Mouse (Mus musculus): ENCODE data around the gene Dglucy.

GRCm38 (mm10) chr12:100856337-100856736 lies 77.5 kb downstream of the Dglucy start:
- TF ChIP-seq CTCF (IDR thresholded peaks at IDR 0.05; ENCODE audit: borderline replicate concordance, insufficient read depth, low read depth, low read length) = no peak
- no peak for TF ChIP-seq POLR2A (IDR thresholded peaks at IDR 0.05; ENCODE audit: borderline replicate concordance, insufficient read depth, low read length)

Measured in cerebellum, adult 2 months (tissue).